Mouse (Mus musculus): ENCODE results near the gene 1810013L24Rik. TPM values are rescaled to one million over a fixed set of nuclear protein-coding genes. Genes with fewer than 3 reads are reported as not detected.

Gene 1810013L24Rik
- polyA plus RNA-seq, 1 experiment = 46.6 TPM

DNA sequence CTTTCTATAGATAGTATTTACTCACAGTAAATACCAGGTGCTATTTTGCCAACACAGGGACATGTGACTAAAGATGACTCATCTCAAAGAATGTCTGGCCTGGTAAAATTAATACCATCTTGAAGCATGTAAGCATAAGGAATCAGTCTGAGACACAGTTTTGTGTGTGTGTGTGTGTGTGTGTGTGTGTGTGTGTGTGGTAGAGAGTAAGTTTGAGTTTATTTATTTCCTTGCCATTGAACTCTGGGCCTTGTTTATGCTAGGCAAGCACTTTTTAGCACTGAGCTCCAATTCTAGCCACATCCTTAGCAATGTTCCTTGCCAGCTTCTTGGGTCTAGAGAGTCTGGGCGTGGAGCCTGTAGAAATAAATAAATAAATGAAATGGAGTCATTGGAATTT is 20.0 kb downstream of the 1810013L24Rik start:
- no peak for TF ChIP-seq CTCF (IDR thresholded peaks at IDR 0.05; ENCODE audit: control insufficient read depth, insufficient read depth, insufficient replicate concordance, low read depth, low read length)
- TF ChIP-seq POLR2A (IDR thresholded peaks at IDR 0.05; ENCODE audit: control insufficient read depth, low read depth, low read length) = no peak
- no peaks in the 10 kb centered on the region for H3K27me3 ChIP-seq (ENCODE audit: control insufficient read depth, insufficient read depth, low read length)
- H3K27ac ChIP-seq (ENCODE audit: control insufficient read depth, insufficient read depth, low read depth, low read length) = no peak overlapping the region
- H3K4me3 ChIP-seq (ENCODE audit: control insufficient read depth, low read depth, low read length) = no peak overlapping the region
- no peaks in the 10 kb centered on the region; the same call in 1 of the 2 replicates for H3K4me1 ChIP-seq (ENCODE audit: control insufficient read depth, insufficient read depth, low read length)
- peaks cover 2% of the 10 kb centered on the region; the same call in 1 of the 2 replicates for H3K36me3 ChIP-seq (ENCODE audit: control insufficient read depth, insufficient read depth, low read length)

DNA sequence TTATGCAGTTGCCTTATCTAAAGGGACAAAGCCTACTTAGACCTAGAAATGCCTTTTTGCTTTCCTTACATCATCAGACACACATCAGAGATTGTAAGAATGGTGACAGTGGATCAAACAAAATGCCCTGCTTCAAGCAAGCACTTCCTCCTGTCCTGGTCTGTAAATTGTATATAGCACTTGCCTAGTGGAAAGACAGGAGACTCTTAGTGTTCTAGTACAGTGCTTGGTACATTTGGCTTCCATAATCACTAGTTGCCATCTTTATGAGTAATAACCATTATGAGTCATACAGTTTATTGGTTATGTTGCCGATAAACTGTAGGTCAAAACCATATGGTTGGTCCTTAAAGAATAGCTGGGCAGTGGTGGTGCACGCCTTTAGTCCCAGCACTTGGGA is 25.2 kb downstream of the 1810013L24Rik start:
- H3K27ac ChIP-seq (ENCODE audit: control insufficient read depth, insufficient read depth, low read depth, low read length) = no peak overlapping the region
- no peaks in the 10 kb centered on the region for H3K4me1 ChIP-seq (ENCODE audit: control insufficient read depth, insufficient read depth, low read length)
- H3K36me3 ChIP-seq (ENCODE audit: control insufficient read depth, insufficient read depth, low read length) = no peaks in the 10 kb centered on the region
- no peak overlapping the region for H3K4me3 ChIP-seq (ENCODE audit: control insufficient read depth, low read depth, low read length)
- TF ChIP-seq CTCF (IDR thresholded peaks at IDR 0.05; ENCODE audit: control insufficient read depth, insufficient read depth, insufficient replicate concordance, low read depth, low read length) = no peak
- no peak for TF ChIP-seq POLR2A (IDR thresholded peaks at IDR 0.05; ENCODE audit: control insufficient read depth, low read depth, low read length)
- H3K27me3 ChIP-seq (ENCODE audit: control insufficient read depth, insufficient read depth, low read length) = no peaks in the 10 kb centered on the region

DNA sequence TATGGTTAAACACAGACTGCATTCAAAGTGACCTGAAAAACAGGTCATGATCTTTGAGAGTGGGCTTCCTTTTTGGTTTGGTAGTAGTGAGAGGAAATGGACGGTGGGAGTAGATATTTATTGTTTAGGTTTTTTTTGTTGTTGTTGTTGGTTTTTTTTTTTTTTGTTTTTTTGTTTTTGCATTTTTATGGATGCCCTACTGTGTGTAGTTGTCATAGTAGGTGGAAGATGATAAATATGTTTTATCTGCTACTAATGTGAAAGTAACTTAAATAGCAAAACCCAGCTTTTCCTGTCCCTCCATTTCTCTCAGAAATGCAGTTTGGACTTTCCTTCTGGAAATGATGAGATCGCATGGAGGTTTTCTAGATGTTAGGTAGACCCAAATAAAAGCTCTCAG is 26.9 kb downstream of the 1810013L24Rik start:
- Histone ChIP-seq H3K4me1 (ENCODE audit: control insufficient read depth, insufficient read depth, low read length) (no peaks in the 10 kb centered on the region), H3K27me3 (ENCODE audit: control insufficient read depth, insufficient read depth, low read length) (no peaks in the 10 kb centered on the region), H3K27ac (ENCODE audit: control insufficient read depth, insufficient read depth, low read depth, low read length) (no peak overlapping the region), H3K4me3 (ENCODE audit: control insufficient read depth, low read depth, low read length) (no peak overlapping the region), H3K36me3 (ENCODE audit: control insufficient read depth, insufficient read depth, low read length) (no peaks in the 10 kb centered on the region)
- no peak for TF ChIP-seq POLR2A (IDR thresholded peaks at IDR 0.05; ENCODE audit: control insufficient read depth, low read depth, low read length)
- TF ChIP-seq CTCF (IDR thresholded peaks at IDR 0.05; ENCODE audit: control insufficient read depth, insufficient read depth, insufficient replicate concordance, low read depth, low read length) = no peak

DNA sequence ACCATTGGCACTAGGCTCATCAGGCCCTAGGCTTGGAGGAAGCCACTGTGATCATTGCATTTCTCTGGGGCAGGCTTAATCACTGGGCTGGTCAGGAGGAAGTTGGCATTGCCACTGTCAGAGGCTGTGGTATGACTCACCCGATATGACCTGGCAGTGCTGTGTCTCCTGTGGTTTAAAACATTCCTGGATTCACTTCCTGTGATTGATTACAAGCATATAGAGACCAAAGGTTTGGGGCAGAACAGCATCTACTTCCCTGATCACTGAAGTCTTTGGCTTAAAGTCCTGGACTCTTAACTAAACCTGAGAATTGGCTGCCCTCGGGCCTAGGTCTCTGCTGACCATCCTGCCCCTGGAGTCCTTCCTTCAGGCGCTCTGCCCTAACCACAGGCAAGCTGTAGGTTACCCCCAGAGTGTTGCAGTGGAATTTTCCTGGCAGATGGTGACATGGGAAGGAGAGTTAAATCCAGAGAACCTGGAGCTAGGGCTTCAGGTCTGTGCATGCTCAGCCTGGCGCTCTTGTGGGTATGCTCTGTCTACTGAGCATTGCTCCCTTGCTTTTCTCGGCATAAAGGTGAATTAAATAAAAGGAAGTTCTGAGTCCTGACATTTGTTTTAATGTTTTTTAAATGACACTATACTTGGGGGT is 32.6 kb downstream of the 1810013L24Rik start:
- Histone ChIP-seq H3K27ac (ENCODE audit: control insufficient read depth, insufficient read depth, low read depth, low read length) (no peak overlapping the region), H3K27me3 (ENCODE audit: control insufficient read depth, insufficient read depth, low read length) (no peaks in the 10 kb centered on the region), H3K4me3 (ENCODE audit: control insufficient read depth, low read depth, low read length) (no peak overlapping the region), H3K36me3 (ENCODE audit: control insufficient read depth, insufficient read depth, low read length) (no peaks in the 10 kb centered on the region), H3K4me1 (ENCODE audit: control insufficient read depth, insufficient read depth, low read length) (no peaks in the 10 kb centered on the region; the same call in 1 of the 2 replicates)
- no peak for TF ChIP-seq CTCF (IDR thresholded peaks at IDR 0.05; ENCODE audit: control insufficient read depth, insufficient read depth, insufficient replicate concordance, low read depth, low read length)
- TF ChIP-seq POLR2A (IDR thresholded peaks at IDR 0.05; ENCODE audit: control insufficient read depth, low read depth, low read length) = no peak

DNA sequence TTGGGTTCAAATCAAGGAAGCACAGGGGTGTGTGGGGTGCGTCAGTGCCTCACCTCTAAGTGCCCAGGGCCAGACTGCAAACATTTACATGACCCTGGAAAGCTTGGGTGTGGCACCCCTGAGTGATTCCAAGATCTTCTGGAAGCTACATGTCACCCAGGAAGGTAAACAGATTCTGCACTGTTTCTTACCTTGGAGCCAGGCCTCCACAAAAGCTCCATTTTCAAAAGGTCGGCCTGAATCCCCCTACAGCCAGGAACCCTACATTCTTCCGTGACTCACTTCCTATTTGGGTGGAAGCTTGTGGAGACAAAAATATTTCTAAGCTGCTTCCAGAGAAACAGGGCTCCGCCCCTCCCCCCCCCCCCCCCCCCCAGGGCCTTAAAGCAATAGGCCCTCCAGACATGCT is 34.3 kb downstream of the 1810013L24Rik start:
- peak overlapping the region; percentile 70 for H3K27ac ChIP-seq (ENCODE audit: control insufficient read depth, insufficient read depth, low read depth, low read length)
- H3K27me3 ChIP-seq (ENCODE audit: control insufficient read depth, insufficient read depth, low read length) = no peaks in the 10 kb centered on the region
- TF ChIP-seq CTCF (IDR thresholded peaks at IDR 0.05; ENCODE audit: control insufficient read depth, insufficient read depth, insufficient replicate concordance, low read depth, low read length) = no peak
- TF ChIP-seq POLR2A (IDR thresholded peaks at IDR 0.05; ENCODE audit: control insufficient read depth, low read depth, low read length) = no peak
- no peaks in the 10 kb centered on the region; the same call in 1 of the 2 replicates for H3K4me1 ChIP-seq (ENCODE audit: control insufficient read depth, insufficient read depth, low read length)
- H3K4me3 ChIP-seq (ENCODE audit: control insufficient read depth, low read depth, low read length) = peak overlapping the region; percentile 45
- H3K36me3 ChIP-seq (ENCODE audit: control insufficient read depth, insufficient read depth, low read length) = no peaks in the 10 kb centered on the region

DNA sequence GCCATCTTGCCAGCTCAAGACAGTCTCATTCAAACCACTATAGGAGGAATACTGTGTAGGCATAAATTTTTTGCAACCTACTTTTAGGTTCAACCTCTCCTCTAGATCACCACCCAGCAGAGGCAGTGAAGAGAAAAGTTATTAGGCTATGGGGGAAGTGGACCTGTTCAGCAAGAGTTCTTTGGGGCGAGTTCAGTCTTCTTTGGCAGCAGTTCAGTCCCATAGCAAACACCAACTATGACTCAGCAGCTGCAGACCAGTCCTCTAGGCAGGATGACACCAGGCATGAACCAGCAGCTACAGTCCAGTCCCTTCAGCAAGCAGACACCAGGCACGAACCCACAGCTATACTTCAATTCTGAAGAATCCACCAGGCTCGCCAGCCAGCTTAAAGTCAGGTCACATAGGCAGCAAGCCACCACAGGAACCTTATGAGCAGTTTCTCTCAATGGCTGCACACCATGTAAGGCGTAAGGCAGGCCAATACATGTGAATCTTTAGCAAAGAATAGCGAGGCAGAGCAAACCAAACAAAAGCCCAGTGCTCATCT is 37.6 kb downstream of the 1810013L24Rik start:
- TF ChIP-seq POLR2A (IDR thresholded peaks at IDR 0.05; ENCODE audit: control insufficient read depth, low read depth, low read length) (no peak), CTCF (IDR thresholded peaks at IDR 0.05; ENCODE audit: control insufficient read depth, insufficient read depth, insufficient replicate concordance, low read depth, low read length) (no peak)
- no peaks in the 10 kb centered on the region for H3K36me3 ChIP-seq (ENCODE audit: control insufficient read depth, insufficient read depth, low read length)
- H3K4me3 ChIP-seq (ENCODE audit: control insufficient read depth, low read depth, low read length) = no peak overlapping the region
- no peaks in the 10 kb centered on the region; the same call in 1 of the 2 replicates for H3K4me1 ChIP-seq (ENCODE audit: control insufficient read depth, insufficient read depth, low read length)
- H3K27me3 ChIP-seq (ENCODE audit: control insufficient read depth, insufficient read depth, low read length) = no peaks in the 10 kb centered on the region
- no peak overlapping the region for H3K27ac ChIP-seq (ENCODE audit: control insufficient read depth, insufficient read depth, low read depth, low read length)

DNA sequence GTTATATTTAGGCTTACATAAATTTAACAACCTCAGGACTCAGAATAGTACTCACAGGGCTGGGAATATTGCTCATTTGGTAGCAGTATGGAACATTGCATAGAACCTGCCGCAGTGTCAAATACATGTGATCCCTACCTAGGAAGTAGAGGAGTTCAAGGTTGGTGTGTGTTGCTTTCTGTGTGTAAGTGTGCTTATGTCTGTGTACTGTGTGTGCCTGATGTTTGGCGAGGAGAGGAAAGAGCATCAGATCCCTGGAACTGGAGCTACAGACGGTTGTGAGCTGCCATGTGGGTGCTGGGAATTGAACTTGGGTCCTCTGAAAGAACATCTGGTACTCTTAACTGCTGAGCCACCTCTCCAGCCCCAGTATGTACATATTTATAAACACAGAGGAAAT is 38.6 kb downstream of the 1810013L24Rik start:
- Histone ChIP-seq H3K4me1 (ENCODE audit: control insufficient read depth, insufficient read depth, low read length) (no peaks in the 10 kb centered on the region; the same call in 1 of the 2 replicates), H3K27ac (ENCODE audit: control insufficient read depth, insufficient read depth, low read depth, low read length) (no peak overlapping the region), H3K36me3 (ENCODE audit: control insufficient read depth, insufficient read depth, low read length) (no peaks in the 10 kb centered on the region), H3K4me3 (ENCODE audit: control insufficient read depth, low read depth, low read length) (no peak overlapping the region), H3K27me3 (ENCODE audit: control insufficient read depth, insufficient read depth, low read length) (no peaks in the 10 kb centered on the region)
- TF ChIP-seq POLR2A (IDR thresholded peaks at IDR 0.05; ENCODE audit: control insufficient read depth, low read depth, low read length) (no peak), CTCF (IDR thresholded peaks at IDR 0.05; ENCODE audit: control insufficient read depth, insufficient read depth, insufficient replicate concordance, low read depth, low read length) (no peak)

Measured in testis, adult 2 months (tissue).